Mouse (Mus musculus): Measurements from ENCODE around the gene Sgcg.

DNA sequence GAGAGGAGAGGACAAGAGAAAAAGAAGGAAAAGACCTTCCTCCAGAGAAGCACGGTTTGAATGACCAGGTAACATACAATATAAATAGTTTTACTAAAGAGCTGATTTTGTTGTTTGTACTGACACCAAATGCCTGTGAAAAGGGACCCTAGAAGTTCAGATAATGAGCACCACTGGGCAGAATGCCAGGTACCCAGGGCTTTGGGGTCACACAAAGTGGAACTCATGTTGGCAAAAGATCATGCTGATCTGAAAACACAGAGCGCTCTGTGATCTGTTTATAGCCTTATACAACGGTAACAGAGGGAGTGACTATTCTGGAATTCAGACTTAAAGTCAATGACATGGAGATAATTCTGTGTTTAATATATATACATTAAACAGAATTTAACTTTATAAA lies 11.8 kb downstream of the Sgcg start:
- TF ChIP-seq CTCF (IDR thresholded peaks at IDR 0.05; ENCODE audit: insufficient read depth, low read depth, low read length), result no peak
- no peak for TF ChIP-seq POLR2A (IDR thresholded peaks at IDR 0.05; ENCODE audit: insufficient read depth, low read depth, low read length)

Data from olfactory bulb, adult 2 months (tissue).